Mouse (Mus musculus) lung, embryonic 14.5 days (tissue): ENCODE results near the gene Efcab5. TPM values are rescaled to one million over a fixed set of nuclear protein-coding genes. Genes with fewer than 3 reads are reported as not detected.

Experiments
- ATAC-seq: fragments of 200-750 bp; cut with Nextera tagmentation; 2 replicates; pipeline ENCODE4 v1.8.0; 2017; ENCODE audit warnings: mild to moderate bottlenecking, moderate TSS enrichment, moderate library complexity; ENCODE audit not compliant: insufficient read depth
- DNase-seq: peaks from one replicate; pipeline ENCODE4 v3.0.0-alpha.2; 2015
- H3K27ac ChIP-seq: fragments of 300-500 bp; sonication (generic); 2 replicates; pipeline ENCODE4 v1.5.1; 2014; ENCODE audit warnings: low read depth, mild to moderate bottlenecking, moderate library complexity
- H3K27me3 ChIP-seq: fragments of 300-500 bp; sonication (generic); 2 replicates; pipeline ENCODE4 v1.6.1; 2014; ENCODE audit warnings: low read length, control low read depth; ENCODE audit not compliant: insufficient read depth
- H3K36me3 ChIP-seq: fragments of 300-500 bp; sonication (generic); 2 replicates; pipeline ENCODE4 v1.6.1; 2014; ENCODE audit warnings: control low read depth; ENCODE audit not compliant: insufficient read depth
- H3K4me1 ChIP-seq: fragments of 300-500 bp; sonication (generic); 2 replicates; pipeline ENCODE4 v1.6.1; 2014; ENCODE audit warnings: antibody characterized with exemption, control low read depth; ENCODE audit not compliant: insufficient read depth
- H3K4me2 ChIP-seq: fragments of 300-500 bp; sonication (generic); 2 replicates; pipeline ENCODE4 v1.6.1; 2014; ENCODE audit warnings: mild to moderate bottlenecking
- H3K4me3 ChIP-seq: fragments of 300-500 bp; sonication (generic); 2 replicates; pipeline ENCODE4 v1.5.1; 2014; ENCODE audit warnings: low read depth, low read length
- H3K9ac ChIP-seq: fragments of 300-500 bp; sonication (generic); 2 replicates; pipeline ENCODE4 v1.6.1; 2014
- H3K9me3 ChIP-seq: fragments of 300-500 bp; sonication (generic); 2 replicates; pipeline ENCODE4 v1.6.1; 2016; ENCODE audit warnings: low read depth, low read length, control low read depth
- CTCF ChIP-seq: IDR thresholded peaks from 2 replicates; pipeline ENCODE4 v1.5.1; 2016; ENCODE audit warnings: antibody characterized with exemption, low read depth
- WGBS: fragments of 180-500 bp; shearing (Covaris S2); extraction: QIAGEN DNeasy Blood & Tissue Kit; methylation state at CpG from one replicate; pipeline ENCODE4 v1.1.7; 2014; 5-methylcytosine and 5-hydroxymethylcytosine counted together
- polyA plus RNA-seq: library from polyadenylated mRNA; unstranded; fragments of >200 nt; fragmentation: Nextera tagmentation; extraction: Ambion mirVana; gene quantifications from 2 replicates; pipeline ENCODE4 v1.2.1, GENCODE M21; 2014

Efcab5 gene
- polyA plus RNA-seq, 1 experiment from 2014 or later = 0.29 TPM

DNA sequence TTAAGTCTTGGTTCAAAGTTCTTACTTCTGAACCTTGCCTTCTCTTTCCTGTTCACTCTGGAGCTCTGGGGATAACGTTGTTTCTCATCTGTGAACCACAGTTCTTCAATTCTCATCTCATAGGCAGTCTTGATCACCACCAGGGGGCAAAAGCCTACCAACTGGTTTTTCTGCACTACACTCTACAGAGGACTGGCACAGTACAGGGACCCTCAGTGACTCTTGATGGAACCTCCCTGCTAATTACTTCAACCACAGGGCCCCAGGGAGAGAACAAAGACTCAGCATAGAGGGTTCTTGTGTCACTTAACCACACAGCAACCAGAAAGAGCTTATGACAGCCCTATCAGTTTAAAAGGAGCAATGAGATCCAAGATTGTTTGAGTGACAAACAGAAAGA, 26.0 kb upstream of the Efcab5 start:
- 0% methylated on average over 1 of the region's 1 CpGs for whole genome bisulfite sequencing
- H3K4me1 ChIP-seq = 0 out of 2 replicates have a peak, but pooled peaks cover 6% of the 10 kb centered on the region
- no peaks in the 10 kb centered on the region for H3K36me3 ChIP-seq
- TF ChIP-seq CTCF = peak; percentile 84
- no peaks in the 10 kb centered on the region for H3K9me3 ChIP-seq
- DNase-seq (peak; percentile 84), ATAC-seq (peak; percentile 67)
- no peak overlapping the region for H3K27ac ChIP-seq
- no peak overlapping the region for H3K9ac ChIP-seq
- no peak overlapping the region for H3K4me3 ChIP-seq
- H3K27me3 ChIP-seq = no peaks in the 10 kb centered on the region
- H3K4me2 ChIP-seq = no peak overlapping the region

DNA sequence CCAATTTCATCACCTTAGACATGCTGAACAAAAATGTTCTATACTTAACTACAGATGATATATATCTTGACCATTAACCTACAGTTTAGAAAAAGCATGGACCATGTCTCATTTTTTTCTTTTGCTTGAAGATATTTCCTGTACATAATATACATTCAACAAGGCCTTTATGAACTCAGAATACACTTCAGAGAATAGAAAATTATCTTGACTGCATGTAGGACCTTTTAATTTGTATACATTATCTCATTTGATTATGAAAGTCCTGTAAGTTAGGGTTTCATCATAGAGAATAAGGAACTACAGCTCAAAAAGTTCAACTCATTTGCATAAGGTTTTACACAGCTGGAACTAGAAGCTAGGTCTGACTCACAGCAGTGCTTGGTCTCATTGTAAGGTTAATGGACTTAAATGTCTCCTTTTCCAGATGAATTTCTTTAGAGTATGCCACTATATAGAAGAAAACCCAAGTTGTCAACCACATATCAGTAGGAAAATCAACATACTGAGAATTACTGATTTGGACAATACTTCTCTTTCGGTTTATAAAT, 25.4 kb upstream of the Efcab5 start:
- Histone ChIP-seq H3K9ac (no peak overlapping the region), H3K4me2 (no peak overlapping the region), H3K4me3 (no peak overlapping the region), H3K27me3 (no peaks in the 10 kb centered on the region), H3K36me3 (no peaks in the 10 kb centered on the region), H3K27ac (no peak overlapping the region), H3K4me1 (0 out of 2 replicates have a peak, but pooled peaks cover 6% of the 10 kb centered on the region), H3K9me3 (no peaks in the 10 kb centered on the region)
- 98% methylated on average over 1 of the region's 1 CpGs for WGBS
- DNase-seq (no peak), ATAC-seq (no peak)
- TF ChIP-seq CTCF = no peak

- ATAC-seq = no peak
- Histone ChIP-seq H3K4me2 (no peak overlapping the region), H3K4me1 (no peaks in the 10 kb centered on the region), H3K4me3 (no peak overlapping the region), H3K27ac (no peak overlapping the region), H3K36me3 (no peaks in the 10 kb centered on the region), H3K9ac (no peak overlapping the region), H3K27me3 (no peaks in the 10 kb centered on the region), H3K9me3 (no peaks in the 10 kb centered on the region)
- TF ChIP-seq CTCF = no peak
- DNase-seq = no peak
- 62% methylated on average over 1 of the region's 1 CpGs for WGBS
Measured at GRCm38 (mm10) chr11:77200703-77201102, 11.9 kb upstream of the Efcab5 start.

DNA sequence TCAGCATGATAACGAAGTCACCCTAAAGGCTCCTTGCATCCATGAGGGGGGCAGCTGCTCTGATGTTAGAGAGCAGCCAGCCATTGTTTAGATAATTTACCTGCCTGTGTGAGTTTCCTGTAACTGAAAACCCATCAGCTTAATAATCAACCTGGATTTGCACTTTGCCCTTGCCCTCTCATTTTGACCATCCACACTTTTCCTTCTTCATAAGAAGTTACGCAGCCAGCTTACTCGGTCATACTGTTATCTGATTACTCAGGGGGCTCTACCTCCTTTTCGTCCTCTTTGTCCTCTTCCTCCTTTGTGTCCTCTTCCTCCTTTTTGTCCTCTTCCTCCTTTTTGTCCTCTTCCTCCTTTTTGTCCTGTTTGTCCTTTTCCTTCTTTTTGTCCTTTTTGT, 10.9 kb upstream of the Efcab5 start:
- no peak overlapping the region for H3K27ac ChIP-seq
- H3K4me1 ChIP-seq = no peaks in the 10 kb centered on the region
- no peaks in the 10 kb centered on the region for H3K9me3 ChIP-seq
- H3K4me3 ChIP-seq = no peak overlapping the region
- no peak overlapping the region for H3K4me2 ChIP-seq
- no peak for TF ChIP-seq CTCF
- DNase-seq (no peak), ATAC-seq (no peak)
- no peak overlapping the region for H3K9ac ChIP-seq
- H3K36me3 ChIP-seq = no peaks in the 10 kb centered on the region
- H3K27me3 ChIP-seq = no peaks in the 10 kb centered on the region
- 44% methylated on average over 4 of the region's 4 CpGs for WGBS

- ATAC-seq = no peak
- H3K27ac ChIP-seq = no peak overlapping the region; the same call in 1 of the 2 replicates
- no peak for TF ChIP-seq CTCF
Measured at GRCm38 (mm10) chr11:77196181-77197143, 7.7 kb upstream of the Efcab5 start.

DNA sequence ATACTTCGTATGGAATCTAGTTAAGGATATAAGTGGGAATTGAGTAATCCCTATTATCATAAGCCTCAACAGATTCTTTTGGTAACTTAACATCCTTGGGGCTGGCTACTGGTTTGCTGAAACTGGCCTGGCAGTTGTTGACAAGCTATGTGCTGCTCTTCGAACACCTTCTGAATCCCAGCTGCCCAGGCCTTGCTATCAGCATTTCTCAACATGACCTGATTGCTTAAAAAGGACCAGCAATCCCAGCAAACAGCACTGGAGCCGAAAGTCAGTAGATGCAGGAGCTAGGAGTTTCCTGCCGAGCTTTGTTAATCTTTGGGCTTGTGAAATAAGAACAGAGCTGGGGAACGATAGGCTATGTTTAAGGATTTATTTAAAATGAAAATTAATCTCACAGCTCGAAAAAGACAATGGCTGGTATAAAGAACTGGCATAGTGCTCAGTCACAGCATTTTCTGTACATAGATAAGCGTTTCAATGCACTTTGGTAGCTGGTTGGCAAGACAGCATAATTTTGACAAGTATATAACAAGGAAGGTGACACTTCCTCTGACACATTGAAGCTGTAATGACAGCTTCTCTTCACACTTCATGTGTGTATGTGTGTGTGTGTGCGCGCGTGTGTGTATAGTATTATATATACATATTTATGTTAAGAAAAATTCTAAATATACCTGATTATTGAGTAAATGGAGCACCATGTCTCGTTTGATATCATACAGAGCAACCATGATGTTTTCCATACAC, 6.8 kb upstream of the Efcab5 start:
- Histone ChIP-seq H3K9me3 (no peaks in the 10 kb centered on the region), H3K9ac (no peak overlapping the region; the same call in 1 of the 2 replicates), H3K4me3 (no peak overlapping the region), H3K27ac (no peak overlapping the region), H3K27me3 (no peaks in the 10 kb centered on the region), H3K4me1 (no peaks in the 10 kb centered on the region), H3K4me2 (no peak overlapping the region), H3K36me3 (no peaks in the 10 kb centered on the region)
- ATAC-seq (no peak), DNase-seq (no peak)
- no peak for TF ChIP-seq CTCF
- 66% methylated on average over 11 of the region's 11 CpGs for WGBS

More at GRCm38 (mm10) chr11:77196181-77197143, 7.7 kb upstream of the Efcab5 start:
- WGBS = 36% methylated on average over 4 of the region's 4 CpGs
- no peak for DNase-seq
- H3K9me3 ChIP-seq = no peaks in the 10 kb centered on the region
- H3K4me3 ChIP-seq = no peak overlapping the region
- H3K36me3 ChIP-seq = no peaks in the 10 kb centered on the region
- H3K4me2 ChIP-seq = no peak overlapping the region
- H3K27me3 ChIP-seq = no peaks in the 10 kb centered on the region
- H3K9ac ChIP-seq = no peak overlapping the region
- no peaks in the 10 kb centered on the region for H3K4me1 ChIP-seq

- Histone ChIP-seq H3K9ac (no peak overlapping the region), H3K27ac (no peak overlapping the region), H3K4me3 (no peak overlapping the region), H3K27me3 (no peaks in the 10 kb centered on the region), H3K4me1 (no peaks in the 10 kb centered on the region), H3K4me2 (no peak overlapping the region), H3K36me3 (no peaks in the 10 kb centered on the region), H3K9me3 (no peaks in the 10 kb centered on the region)
- DNase-seq (no peak), ATAC-seq (no peak)
- TF ChIP-seq CTCF = no peak
- 57% methylated on average over 1 of the region's 1 CpGs for WGBS
Measured at GRCm38 (mm10) chr11:77194762-77195161, 6.0 kb upstream of the Efcab5 start.
